Mouse (Mus musculus): ENCODE results near the gene Nfyc.

DNA sequence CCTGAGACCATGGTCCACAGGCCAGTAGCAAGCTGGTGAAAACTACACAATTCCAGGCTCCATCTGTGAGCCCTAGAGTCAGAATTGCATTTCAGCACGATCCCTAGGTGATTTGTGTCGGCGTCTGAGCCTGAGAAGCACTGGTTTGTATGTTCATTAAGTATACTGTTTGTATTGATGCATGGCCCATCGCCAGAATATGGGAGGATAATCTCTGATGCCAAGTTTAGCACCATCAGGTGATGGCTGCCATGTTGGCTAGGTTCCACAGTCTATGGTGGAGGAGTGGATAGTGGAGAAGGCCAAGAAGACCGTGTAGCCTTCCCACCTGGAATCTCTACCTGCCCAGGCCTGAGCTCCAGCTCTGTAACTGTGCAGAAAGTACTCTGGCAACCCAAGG is 36.9 kb upstream of the Nfyc start:
- no peak for TF ChIP-seq EP300 (IDR thresholded peaks at IDR 0.05; ENCODE audit: low read depth)
- TF ChIP-seq CTCF (IDR thresholded peaks at IDR 0.05; ENCODE audit: low read depth) = no peak

Measured in heart, postnatal 0 days (tissue).